Mouse (Mus musculus) lung, embryonic 15.5 days (tissue): ENCODE measurements around the gene Plch1. TPM values are rescaled to one million over a fixed set of nuclear protein-coding genes. Genes with fewer than 3 reads are reported as not detected.
A peak's percentile ranks its signal among the peaks of the same experiment; 100 is the strongest.

Source experiments
- ATAC-seq: fragments of 200-750 bp; cut with Nextera tagmentation; 2 replicates; pipeline ENCODE4 v1.8.0; 2017; ENCODE audit warnings: moderate number of reproducible peaks, borderline replicate concordance; ENCODE audit not compliant: low FRiP score, low TSS enrichment; ENCODE audit errors: extremely low read depth
- H3K27ac ChIP-seq: fragments of 300-500 bp; sonication (generic); 2 replicates; pipeline ENCODE4 v1.5.1; 2015; ENCODE audit warnings: moderate library complexity, mild to moderate bottlenecking, inconsistent platforms
- H3K27me3 ChIP-seq: fragments of 300-500 bp; sonication (generic); 2 replicates; pipeline ENCODE4 v1.6.1; 2015; ENCODE audit warnings: inconsistent platforms
- H3K36me3 ChIP-seq: fragments of 300-500 bp; sonication (generic); 2 replicates; pipeline ENCODE4 v1.6.1; 2015; ENCODE audit warnings: inconsistent platforms
- H3K4me1 ChIP-seq: fragments of 300-500 bp; sonication (generic); 2 replicates; pipeline ENCODE4 v1.6.1; 2015; ENCODE audit warnings: inconsistent platforms
- H3K4me2 ChIP-seq: fragments of 300-500 bp; sonication (generic); 2 replicates; pipeline ENCODE4 v1.6.1; 2015; ENCODE audit warnings: inconsistent platforms, mild to moderate bottlenecking, moderate library complexity
- H3K4me3 ChIP-seq: fragments of 300-500 bp; sonication (generic); 2 replicates; pipeline ENCODE4 v1.5.1; 2015; ENCODE audit warnings: mild to moderate bottlenecking, inconsistent platforms
- H3K9ac ChIP-seq: fragments of 300-500 bp; sonication (generic); 2 replicates; pipeline ENCODE4 v1.6.1; 2015; ENCODE audit warnings: inconsistent platforms
- H3K9me3 ChIP-seq: fragments of 300-500 bp; sonication (generic); 2 replicates; pipeline ENCODE4 v1.6.1; 2016; ENCODE audit warnings: inconsistent platforms
- WGBS: fragments of 180-500 bp; shearing (Covaris S2); methylation state at CpG from one replicate; pipeline ENCODE4 v1.1.7; 2015; 5-methylcytosine and 5-hydroxymethylcytosine counted together
- polyA plus RNA-seq: library from polyadenylated mRNA; unstranded; fragments of >200 nt; fragmentation: Nextera tagmentation; extraction: Ambion mirVana; gene quantifications from 2 replicates; pipeline ENCODE4 v1.2.1, GENCODE M21; 2015

Plch1 gene
- polyA plus RNA-seq, 1 experiment from 2014 or later = 5.1 TPM

- 80% methylated on average over 4 of the region's 4 CpGs for WGBS
- H3K27ac ChIP-seq = no peak overlapping the region
- no peaks in the 10 kb centered on the region for H3K36me3 ChIP-seq
- peaks cover 14% of the 10 kb centered on the region for H3K27me3 ChIP-seq
- H3K4me2 ChIP-seq = no peak overlapping the region
- H3K9ac ChIP-seq = no peak overlapping the region
- H3K9me3 ChIP-seq = no peaks in the 10 kb centered on the region
- ATAC-seq = no peak
- peaks cover 13% of the 10 kb centered on the region for H3K4me1 ChIP-seq
- no peak overlapping the region for H3K4me3 ChIP-seq
These were observed 3.0 kb downstream of the Plch1 start for GRCm38 (mm10) chr3:63896303-63896702.

- no peak overlapping the region for H3K4me3 ChIP-seq
- H3K9me3 ChIP-seq = no peaks in the 10 kb centered on the region
- H3K27me3 ChIP-seq = peaks cover 14% of the 10 kb centered on the region
- no peak overlapping the region for H3K9ac ChIP-seq
- no peak overlapping the region for H3K27ac ChIP-seq
- WGBS = 52% methylated on average over 2 of the region's 2 CpGs
- H3K4me2 ChIP-seq = no peak overlapping the region
- peaks cover 13% of the 10 kb centered on the region for H3K4me1 ChIP-seq
- H3K36me3 ChIP-seq = no peaks in the 10 kb centered on the region
- no peak for ATAC-seq
These were observed 3.5 kb downstream of the Plch1 start for GRCm38 (mm10) chr3:63895786-63896185.

- H3K27ac ChIP-seq = peak overlapping the region; percentile 38
- peaks cover 7% of the 10 kb centered on the region for H3K4me1 ChIP-seq
- no peaks in the 10 kb centered on the region for H3K36me3 ChIP-seq
- no peaks in the 10 kb centered on the region for H3K9me3 ChIP-seq
- no peak overlapping the region for H3K9ac ChIP-seq
- 46% methylated on average over 7 of the region's 7 CpGs for WGBS
- H3K4me3 ChIP-seq = 0 out of 2 replicates have a peak overlapping the region, but pooled peaks have one; percentile 7
- H3K4me2 ChIP-seq = peak overlapping the region; percentile 32; the same call in 1 of the 2 replicates
- H3K27me3 ChIP-seq = peaks cover 2% of the 10 kb centered on the region; the same call in 1 of the 2 replicates
- ATAC-seq = peak; percentile 70; the same call in 1 of the 2 replicates
These were observed 5.6 kb downstream of the Plch1 start for GRCm38 (mm10) chr3:63893677-63894076.

GRCm38 (mm10) chr3:63892154-63892553 lies 7.1 kb downstream of the Plch1 start:
- Histone ChIP-seq H3K36me3 (no peaks in the 10 kb centered on the region), H3K4me3 (no peak overlapping the region), H3K9me3 (no peaks in the 10 kb centered on the region), H3K27ac (no peak overlapping the region), H3K4me2 (no peak overlapping the region), H3K4me1 (no peaks in the 10 kb centered on the region), H3K9ac (no peak overlapping the region), H3K27me3 (no peaks in the 10 kb centered on the region)
- 28% methylated on average over 3 of the region's 3 CpGs for WGBS
- ATAC-seq = no peak

DNA sequence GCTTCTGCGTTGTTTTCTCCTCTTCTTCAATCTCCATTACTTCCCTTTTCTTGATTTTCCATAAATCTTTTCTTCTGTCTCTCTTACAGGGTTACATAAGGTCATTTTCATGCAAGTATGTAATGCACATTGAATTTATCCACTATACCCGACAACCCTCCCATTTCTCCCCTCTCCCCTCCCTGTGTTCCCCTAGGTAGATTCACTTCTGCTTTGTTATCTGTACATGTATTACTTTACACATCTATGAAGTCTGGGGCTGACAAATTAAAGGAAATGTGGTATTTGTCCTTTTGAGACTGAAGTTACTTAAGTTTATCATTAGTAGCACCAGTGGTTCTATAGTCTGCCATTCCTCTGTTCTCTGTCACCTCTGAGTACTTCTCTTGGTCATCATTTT lies 18.2 kb downstream of the Plch1 start:
- no peak for ATAC-seq
- WGBS = 86% methylated on average over 2 of the region's 2 CpGs
- no peak overlapping the region for H3K9ac ChIP-seq

GRCm38 (mm10) chr3:63878995-63879666 lies 20.1 kb downstream of the Plch1 start:
- WGBS = 57% methylated on average over 4 of the region's 4 CpGs
- no peak overlapping the region for H3K27ac ChIP-seq
- H3K4me3 ChIP-seq = no peak overlapping the region
- no peak overlapping the region for H3K4me2 ChIP-seq
- H3K27me3 ChIP-seq = no peaks in the 10 kb centered on the region
- no peaks in the 10 kb centered on the region for H3K36me3 ChIP-seq
- H3K4me1 ChIP-seq = no peaks in the 10 kb centered on the region
- H3K9ac ChIP-seq = no peak overlapping the region
- no peak for ATAC-seq
- H3K9me3 ChIP-seq = no peaks in the 10 kb centered on the region

More for the DNA sequence above, 18.2 kb downstream of the Plch1 start:
- Histone ChIP-seq H3K36me3 (no peaks in the 10 kb centered on the region), H3K9me3 (no peaks in the 10 kb centered on the region), H3K4me1 (no peaks in the 10 kb centered on the region), H3K27ac (no peak overlapping the region), H3K27me3 (no peaks in the 10 kb centered on the region), H3K4me3 (no peak overlapping the region), H3K4me2 (no peak overlapping the region)

GRCm38 (mm10) chr3:63872818-63873217 lies 26.5 kb downstream of the Plch1 start:
- Histone ChIP-seq H3K9ac (no peak overlapping the region), H3K4me3 (no peak overlapping the region), H3K36me3 (no peaks in the 10 kb centered on the region), H3K4me1 (no peaks in the 10 kb centered on the region), H3K4me2 (no peak overlapping the region), H3K27ac (no peak overlapping the region), H3K9me3 (no peaks in the 10 kb centered on the region), H3K27me3 (no peaks in the 10 kb centered on the region)
- no peak for ATAC-seq
- WGBS = 45% methylated on average over 1 of the region's 1 CpGs

- Histone ChIP-seq H3K4me1 (no peaks in the 10 kb centered on the region), H3K9me3 (no peaks in the 10 kb centered on the region), H3K4me2 (no peak overlapping the region), H3K9ac (no peak overlapping the region), H3K27me3 (no peaks in the 10 kb centered on the region), H3K4me3 (no peak overlapping the region), H3K36me3 (no peaks in the 10 kb centered on the region), H3K27ac (no peak overlapping the region)
- peak; percentile 59 for ATAC-seq
- WGBS = 19% methylated on average over 2 of the region's 2 CpGs
These were observed 28.0 kb downstream of the Plch1 start for GRCm38 (mm10) chr3:63871249-63871648.

DNA sequence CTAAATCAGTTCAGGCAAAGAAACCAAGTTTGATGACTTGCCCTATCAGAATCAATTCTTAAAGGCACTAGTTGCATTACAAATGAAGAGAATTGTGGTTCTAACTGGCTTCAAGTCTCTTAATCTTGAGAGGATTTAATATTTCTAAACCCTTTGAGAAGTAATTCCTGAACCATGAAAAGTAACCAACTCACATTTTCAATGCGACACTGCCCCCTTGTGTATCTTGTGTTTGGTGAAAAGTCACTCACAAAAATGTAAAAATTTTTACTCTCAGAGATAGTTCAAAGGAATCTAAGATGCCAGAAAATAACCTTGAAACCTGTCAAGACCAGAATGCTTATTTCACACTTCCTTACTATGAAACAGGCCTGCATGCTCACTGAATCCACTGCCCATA lies 31.0 kb downstream of the Plch1 start:
- ATAC-seq = no peak
- H3K9ac ChIP-seq = no peak overlapping the region
- no peaks in the 10 kb centered on the region for H3K27me3 ChIP-seq
- H3K9me3 ChIP-seq = no peaks in the 10 kb centered on the region
- no peaks in the 10 kb centered on the region for H3K36me3 ChIP-seq
- H3K4me2 ChIP-seq = no peak overlapping the region
- 46% methylated on average over 1 of the region's 1 CpGs for WGBS
- no peak overlapping the region for H3K27ac ChIP-seq
- no peak overlapping the region for H3K4me3 ChIP-seq
- no peaks in the 10 kb centered on the region for H3K4me1 ChIP-seq

- Histone ChIP-seq H3K4me3 (no peak overlapping the region), H3K9ac (no peak overlapping the region), H3K9me3 (no peaks in the 10 kb centered on the region), H3K27me3 (no peaks in the 10 kb centered on the region), H3K4me2 (no peak overlapping the region), H3K27ac (no peak overlapping the region), H3K4me1 (no peaks in the 10 kb centered on the region), H3K36me3 (no peaks in the 10 kb centered on the region)
- ATAC-seq = no peak
- 57% methylated on average over 2 of the region's 2 CpGs for WGBS
These were observed 34.2 kb downstream of the Plch1 start for GRCm38 (mm10) chr3:63865069-63865468.

GRCm38 (mm10) chr3:63862716-63863115 lies 36.6 kb downstream of the Plch1 start:
- ATAC-seq = no peak
- WGBS = 73% methylated on average over 10 of the region's 10 CpGs

DNA sequence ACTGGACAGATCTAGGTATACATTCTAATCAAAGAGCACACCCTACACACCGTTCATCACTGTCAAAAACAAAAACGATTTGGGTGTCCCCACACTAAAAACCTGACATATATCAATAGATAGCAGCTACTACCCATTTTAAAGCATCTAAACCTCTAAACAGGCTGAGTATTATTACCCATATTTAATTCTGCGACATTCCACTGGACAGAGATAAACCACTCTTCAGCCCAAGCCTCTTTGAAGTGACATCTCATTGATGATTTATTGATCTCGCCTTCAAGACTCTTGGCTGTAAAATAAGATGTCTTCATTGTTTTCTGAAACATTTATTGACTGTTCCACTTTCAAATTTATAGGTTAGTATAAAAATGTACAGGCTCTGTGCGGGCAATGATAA lies 46.4 kb downstream of the Plch1 start:
- H3K36me3 ChIP-seq = no peaks in the 10 kb centered on the region
- H3K4me3 ChIP-seq = no peak overlapping the region
- H3K4me2 ChIP-seq = no peak overlapping the region
- no peaks in the 10 kb centered on the region for H3K4me1 ChIP-seq
- H3K27ac ChIP-seq = no peak overlapping the region
- H3K27me3 ChIP-seq = no peaks in the 10 kb centered on the region
- H3K9ac ChIP-seq = no peak overlapping the region
- 51% methylated on average over 5 of the region's 5 CpGs for WGBS
- no peak for ATAC-seq
- H3K9me3 ChIP-seq = no peaks in the 10 kb centered on the region

More at GRCm38 (mm10) chr3:63862716-63863115, 36.6 kb downstream of the Plch1 start:
- H3K9ac ChIP-seq = no peak overlapping the region
- H3K4me2 ChIP-seq = no peak overlapping the region
- H3K36me3 ChIP-seq = no peaks in the 10 kb centered on the region
- no peak overlapping the region for H3K27ac ChIP-seq
- H3K4me1 ChIP-seq = no peaks in the 10 kb centered on the region
- no peaks in the 10 kb centered on the region for H3K9me3 ChIP-seq
- H3K27me3 ChIP-seq = no peaks in the 10 kb centered on the region
- H3K4me3 ChIP-seq = no peak overlapping the region
